Mouse (Mus musculus) bone marrow, adult 2 months (tissue): ENCODE results near the gene Crlf1. TPM values are rescaled to one million over a fixed set of nuclear protein-coding genes. Genes with fewer than 3 reads are reported as not detected.

Experiments used
- H3K27ac ChIP-seq: fragments of 200-500 bp; 2 replicates; pipeline ENCODE4 v1.5.1; 2012; ENCODE audit warnings: low read depth, mild to moderate bottlenecking, control low read depth, inconsistent platforms, low read length; ENCODE audit not compliant: control insufficient read depth, poor library complexity, insufficient read depth
- H3K4me1 ChIP-seq: fragments of 200-500 bp; 2 replicates; pipeline ENCODE4 v1.6.1; 2011; ENCODE audit warnings: low read length; ENCODE audit not compliant: control insufficient read depth, insufficient read depth
- H3K4me3 ChIP-seq: fragments of 200-500 bp; replicated peaks from 2 replicates; pipeline ENCODE3; 2011; ENCODE audit warnings: mild to moderate bottlenecking, low read depth, low read length, control low read depth; ENCODE audit not compliant: control insufficient read depth
- CTCF ChIP-seq: fragments of 200-500 bp; IDR thresholded peaks from 2 replicates; pipeline ENCODE4 v1.5.1; 2011; ENCODE audit warnings: low read length, control low read depth; ENCODE audit not compliant: control insufficient read depth, insufficient read depth
- POLR2A ChIP-seq: fragments of 200-500 bp; IDR thresholded peaks from 2 replicates; pipeline ENCODE4 v1.6.1; 2011; ENCODE audit warnings: low read depth, mild to moderate bottlenecking, control low read depth, low read length, borderline replicate concordance; ENCODE audit not compliant: control insufficient read depth
- WGBS: fragments of 180-500 bp; shearing (Covaris S2); methylation state at CpG from one replicate; pipeline ENCODE4 v1.1.7; 2018; 5-methylcytosine and 5-hydroxymethylcytosine counted together
- polyA plus RNA-seq: library from polyadenylated mRNA; stranded (reverse); fragments of >200 nt; gene quantifications from 2 replicates; pipeline ENCODE4 v1.2.4, GENCODE M21; 2011; ENCODE audit warnings: low replicate concordance; ENCODE audit not compliant: missing spikeins, insufficient read depth, insufficient read length

The Crlf1 gene
- polyA plus RNA-seq, 1 experiment, result 5.5 TPM

- Histone ChIP-seq H3K4me1 (no peaks in the 10 kb centered on the region), H3K4me3 (no peak overlapping the region), H3K27ac (no peak overlapping the region)
- 2% methylated on average over 14 of the region's 14 CpGs for WGBS
- TF ChIP-seq CTCF, result no peak
- no peak for TF ChIP-seq POLR2A
Measured at GRCm38 (mm10) chr8:70488931-70489470, 4.0 kb upstream of the Crlf1 start.

GRCm38 (mm10) chr8:70489576-70489975 is 3.4 kb upstream of the Crlf1 start:
- no peak for TF ChIP-seq CTCF
- TF ChIP-seq POLR2A, result no peak
- Histone ChIP-seq H3K27ac (no peak overlapping the region), H3K4me1 (no peaks in the 10 kb centered on the region), H3K4me3 (no peak overlapping the region)
- 3% methylated on average over 41 of the region's 41 CpGs for WGBS

- WGBS, result 34% methylated on average over 10 of the region's 10 CpGs
- H3K27ac ChIP-seq, result no peak overlapping the region
- H3K4me1 ChIP-seq, result no peaks in the 10 kb centered on the region
- TF ChIP-seq POLR2A (no peak), CTCF (no peak)
- no peak overlapping the region for H3K4me3 ChIP-seq
Measured at GRCm38 (mm10) chr8:70490061-70490879, 2.7 kb upstream of the Crlf1 start.

GRCm38 (mm10) chr8:70490880-70491495 is 2.0 kb upstream of the Crlf1 start:
- no peak overlapping the region for H3K4me3 ChIP-seq
- no peak overlapping the region for H3K27ac ChIP-seq
- TF ChIP-seq POLR2A, result no peak
- no peak for TF ChIP-seq CTCF
- H3K4me1 ChIP-seq, result no peaks in the 10 kb centered on the region
- WGBS, result 6% methylated on average over 20 of the region's 20 CpGs

GRCm38 (mm10) chr8:70493692-70494415 is 896 bp downstream of the Crlf1 start:
- WGBS, result 5% methylated on average over 47 of the region's 47 CpGs
- TF ChIP-seq POLR2A, result no peak
- TF ChIP-seq CTCF, result no peak
- Histone ChIP-seq H3K4me1 (no peaks in the 10 kb centered on the region), H3K27ac (no peak overlapping the region), H3K4me3 (no peak overlapping the region)

GRCm38 (mm10) chr8:70494416-70494945 is 1.5 kb downstream of the Crlf1 start:
- 2% methylated on average over 28 of the region's 28 CpGs for WGBS
- Histone ChIP-seq H3K4me3 (no peak overlapping the region), H3K27ac (no peak overlapping the region), H3K4me1 (no peaks in the 10 kb centered on the region)
- TF ChIP-seq POLR2A (no peak), CTCF (no peak)

- Histone ChIP-seq H3K4me1 (no peaks in the 10 kb centered on the region), H3K4me3 (no peak overlapping the region), H3K27ac (no peak overlapping the region; the same call in 1 of the 2 replicates)
- TF ChIP-seq POLR2A, result no peak
- no peak for TF ChIP-seq CTCF
- WGBS, result 12% methylated on average over 21 of the region's 21 CpGs
Measured at GRCm38 (mm10) chr8:70495001-70495770, 2.2 kb downstream of the Crlf1 start.
